Mouse (Mus musculus): ENCODE measurements around the gene Ryr2.

DNA sequence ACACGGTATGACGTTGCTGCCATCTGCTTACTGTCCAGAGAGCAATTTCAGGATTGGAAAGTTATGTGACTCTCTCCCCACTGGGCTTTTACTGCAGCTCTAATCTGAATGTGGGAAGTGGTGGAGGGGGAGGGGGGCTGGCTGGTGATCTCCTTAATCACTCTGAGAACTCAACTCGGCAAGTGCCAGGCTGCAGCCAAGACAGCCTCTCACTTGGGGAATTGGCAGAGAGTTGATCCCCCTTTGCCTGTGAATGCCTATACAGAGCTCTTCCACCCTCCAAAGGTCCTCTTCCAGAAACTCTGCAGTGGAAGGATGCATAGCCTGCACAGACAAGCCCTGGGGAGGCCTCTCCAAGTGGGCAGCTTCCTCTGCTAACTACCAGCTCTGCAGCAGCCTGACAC, 104.9 kb downstream of the Ryr2 start:
- TF ChIP-seq GATA1 (IDR thresholded peaks at IDR 0.05; ENCODE audit: borderline replicate concordance, low read length) (no peak), FLI1 (IDR thresholded peaks at IDR 0.05; ENCODE audit: low read length) (no peak)

Data from megakaryocyte, embryonic 14.5 days (primary cell).